Mouse (Mus musculus): ENCODE measurements around the gene Cpa4. TPM values are rescaled to one million over a fixed set of nuclear protein-coding genes. Genes with fewer than 3 reads are reported as not detected.

The Cpa4 gene
- polyA plus RNA-seq (2012; rRNA removed) = 0.11 and 0.17 TPM in 2 replicates

DNA sequence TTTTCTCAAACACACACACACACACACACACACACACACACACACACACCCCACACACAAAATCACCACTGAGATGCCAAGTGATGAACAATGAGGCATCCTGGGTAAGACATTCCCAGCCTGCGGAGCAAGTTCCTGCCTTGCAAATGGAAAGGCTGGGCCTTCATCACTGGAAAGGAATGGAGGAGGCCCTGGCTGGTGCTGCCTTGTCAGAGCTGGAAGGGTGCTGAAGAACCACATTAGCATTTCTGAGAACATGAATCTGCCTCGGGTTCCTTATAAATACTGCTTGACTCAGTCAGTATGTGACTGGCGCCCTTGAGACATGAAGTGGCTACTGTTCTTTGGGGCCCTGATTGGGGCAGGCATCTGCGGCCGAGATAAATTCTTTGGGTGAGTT lies at the start of gene Cpa4:
Cpa4 (plus strand) TSS at position 301 of the 400 bp plus-strand sequence.
- no peaks in the 10 kb centered on the region for H3K36me3 ChIP-seq (ENCODE audit: control insufficient read depth, insufficient read depth, low read length)
- WGBS = 86% methylated on average over 5 of the region's 5 CpGs
- no peak within 1 kb of the TSS for H3K27ac ChIP-seq (ENCODE audit: control insufficient read depth, insufficient read depth, low read length)
- DNase-seq = no peak
- H3K4me1 ChIP-seq (replicated peaks; ENCODE audit: control insufficient read depth, insufficient read depth, low read length) = no peaks in the 10 kb centered on the region
- no peaks in the 10 kb centered on the region for H3K27me3 ChIP-seq (ENCODE audit: control insufficient read depth, insufficient read depth, low read length)
- TF ChIP-seq POLR2A (IDR thresholded peaks at IDR 0.05; ENCODE audit: control insufficient read depth, extremely low read depth, insufficient read depth, low read length, poor library complexity) (no peak), CTCF (IDR thresholded peaks at IDR 0.05; ENCODE audit: borderline replicate concordance, control insufficient read depth, extremely low read depth, insufficient read depth, low read length, poor library complexity) (no peak)
- no peak within 1 kb of the TSS for H3K4me3 ChIP-seq (ENCODE audit: control insufficient read depth, insufficient read depth, low read length)

DNA sequence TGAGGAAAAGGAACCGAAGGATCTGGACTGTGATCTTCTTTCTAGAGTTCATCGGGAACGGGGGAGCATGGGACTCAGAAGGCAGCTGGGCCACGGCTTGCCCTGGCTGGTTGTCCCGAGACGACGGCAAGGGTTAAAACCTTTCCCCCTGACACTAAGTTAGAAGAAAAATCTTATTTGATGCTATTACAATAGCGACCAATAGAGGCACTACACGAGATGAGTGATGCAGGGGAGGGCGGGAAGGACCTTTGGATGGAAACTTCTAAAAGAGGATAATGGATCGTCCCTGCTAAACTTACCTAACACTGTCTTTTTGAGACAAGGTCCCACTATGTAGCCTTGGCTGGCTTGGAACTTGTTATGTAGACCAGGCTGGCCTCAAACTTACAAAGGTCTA lies 47.8 kb upstream of the Cpa4 start:
- no peaks in the 10 kb centered on the region for H3K36me3 ChIP-seq (ENCODE audit: control insufficient read depth, insufficient read depth, low read length)
- DNase-seq = no peak
- 69% methylated on average over 11 of the region's 11 CpGs for WGBS

DNA sequence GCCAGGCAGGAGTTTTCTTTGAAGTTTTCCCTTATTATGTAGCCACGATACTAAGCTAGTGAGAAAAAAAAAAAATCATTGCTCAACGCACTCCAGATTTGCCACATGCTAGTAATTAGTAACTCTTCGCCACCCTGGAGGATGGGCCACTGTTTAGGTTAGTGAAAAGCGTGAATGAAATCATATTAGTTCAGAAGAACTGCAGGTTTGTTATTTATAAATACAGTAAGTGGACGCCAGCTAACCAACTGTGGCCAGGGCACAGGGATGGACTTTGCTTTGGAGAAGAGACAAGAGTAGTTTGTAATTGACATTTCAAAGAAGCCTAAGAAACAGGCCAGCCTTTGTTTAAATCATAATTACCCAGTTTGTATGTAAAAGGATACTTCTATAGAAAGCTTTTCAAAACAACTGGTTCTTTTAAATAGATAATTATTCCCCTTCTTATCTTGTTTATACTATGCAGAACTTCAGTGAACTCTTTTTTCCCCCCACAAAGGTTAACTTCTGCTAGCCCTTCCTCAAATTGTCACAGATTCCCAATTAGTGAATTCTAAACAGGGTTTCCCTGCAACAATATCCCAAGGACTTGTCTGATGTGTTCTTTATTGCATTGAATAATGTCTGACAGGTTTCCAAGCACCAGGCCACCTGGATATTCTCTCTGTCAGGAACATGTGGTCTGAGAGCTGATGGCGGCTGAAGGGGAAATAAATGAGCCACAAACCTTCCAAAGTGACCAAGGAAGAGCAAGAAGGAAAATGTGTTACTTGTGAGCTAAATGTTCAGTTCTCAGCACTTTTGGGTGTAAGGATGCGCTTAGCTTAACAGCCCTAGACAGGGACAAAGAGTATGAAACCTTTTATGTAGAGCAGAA lies 42.5 kb upstream of the Cpa4 start:
- Histone ChIP-seq H3K27ac (ENCODE audit: control insufficient read depth, insufficient read depth, low read length) (no peak overlapping the region), H3K27me3 (ENCODE audit: control insufficient read depth, insufficient read depth, low read length) (no peaks in the 10 kb centered on the region), H3K36me3 (ENCODE audit: control insufficient read depth, insufficient read depth, low read length) (no peaks in the 10 kb centered on the region), H3K4me3 (ENCODE audit: control insufficient read depth, insufficient read depth, low read length) (no peak overlapping the region), H3K4me1 (replicated peaks; ENCODE audit: control insufficient read depth, insufficient read depth, low read length) (no peaks in the 10 kb centered on the region)
- WGBS = 79% methylated on average over 7 of the region's 7 CpGs
- no peak for DNase-seq
- TF ChIP-seq CTCF (IDR thresholded peaks at IDR 0.05; ENCODE audit: borderline replicate concordance, control insufficient read depth, extremely low read depth, insufficient read depth, low read length, poor library complexity) (no peak), POLR2A (IDR thresholded peaks at IDR 0.05; ENCODE audit: control insufficient read depth, extremely low read depth, insufficient read depth, low read length, poor library complexity) (no peak)

More for the DNA sequence above, 47.8 kb upstream of the Cpa4 start:
- no peak overlapping the region for H3K4me3 ChIP-seq (ENCODE audit: control insufficient read depth, insufficient read depth, low read length)
- no peak overlapping the region for H3K27ac ChIP-seq (ENCODE audit: control insufficient read depth, insufficient read depth, low read length)
- H3K4me1 ChIP-seq (replicated peaks; ENCODE audit: control insufficient read depth, insufficient read depth, low read length) = no peaks in the 10 kb centered on the region
- H3K27me3 ChIP-seq (ENCODE audit: control insufficient read depth, insufficient read depth, low read length) = no peaks in the 10 kb centered on the region
- TF ChIP-seq CTCF (IDR thresholded peaks at IDR 0.05; ENCODE audit: borderline replicate concordance, control insufficient read depth, extremely low read depth, insufficient read depth, low read length, poor library complexity) (no peak), POLR2A (IDR thresholded peaks at IDR 0.05; ENCODE audit: control insufficient read depth, extremely low read depth, insufficient read depth, low read length, poor library complexity) (no peak)

DNA sequence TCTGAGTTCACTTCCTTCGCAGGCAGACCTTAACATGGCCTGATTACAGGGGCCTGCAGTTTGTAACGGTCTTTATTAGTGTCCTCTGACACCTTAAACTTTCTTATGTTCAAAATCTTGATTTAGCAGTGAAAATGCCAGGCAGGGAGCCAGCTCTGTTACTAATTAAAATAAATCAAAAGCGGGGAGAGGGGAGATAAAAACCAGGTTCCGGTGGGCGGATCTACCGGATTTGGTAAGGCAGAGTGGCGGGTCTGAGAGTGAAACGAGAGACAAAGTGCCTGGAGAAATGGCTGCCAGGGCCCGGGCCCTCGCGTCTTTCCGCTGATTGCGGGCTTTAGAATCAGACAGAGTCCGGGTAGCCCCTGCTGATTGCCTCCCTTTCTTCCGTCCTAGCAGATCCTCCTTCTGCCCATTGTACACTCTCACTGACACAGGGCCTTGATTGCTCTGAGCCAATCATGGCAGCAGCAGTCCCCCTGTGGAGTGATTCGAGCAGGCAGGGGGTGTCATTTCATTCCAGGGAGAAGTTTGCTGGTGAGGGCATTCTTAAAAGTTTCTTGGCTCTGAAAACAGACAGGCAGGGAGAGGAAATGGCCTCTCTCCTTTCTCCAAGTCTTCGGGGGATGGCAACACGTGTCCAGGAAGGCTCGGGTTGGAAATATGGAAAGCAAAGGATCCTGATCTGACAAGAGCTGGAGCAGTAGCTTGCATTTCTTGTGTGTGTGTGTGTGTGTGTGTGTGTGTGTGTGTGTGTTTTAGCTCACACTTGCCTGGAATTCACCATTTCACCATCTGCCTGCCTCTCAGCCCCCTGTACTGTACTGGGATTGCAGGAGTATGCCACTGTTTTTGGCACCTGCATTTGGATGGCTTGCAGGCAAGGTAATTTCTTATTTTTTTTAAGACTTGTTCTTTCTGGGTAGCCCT lies 41.3 kb upstream of the Cpa4 start:
- no peak for DNase-seq
- TF ChIP-seq CTCF (IDR thresholded peaks at IDR 0.05; ENCODE audit: borderline replicate concordance, control insufficient read depth, extremely low read depth, insufficient read depth, low read length, poor library complexity) (no peak), POLR2A (IDR thresholded peaks at IDR 0.05; ENCODE audit: control insufficient read depth, extremely low read depth, insufficient read depth, low read length, poor library complexity) (no peak)
- H3K27ac ChIP-seq (ENCODE audit: control insufficient read depth, insufficient read depth, low read length) = no peak overlapping the region

DNA sequence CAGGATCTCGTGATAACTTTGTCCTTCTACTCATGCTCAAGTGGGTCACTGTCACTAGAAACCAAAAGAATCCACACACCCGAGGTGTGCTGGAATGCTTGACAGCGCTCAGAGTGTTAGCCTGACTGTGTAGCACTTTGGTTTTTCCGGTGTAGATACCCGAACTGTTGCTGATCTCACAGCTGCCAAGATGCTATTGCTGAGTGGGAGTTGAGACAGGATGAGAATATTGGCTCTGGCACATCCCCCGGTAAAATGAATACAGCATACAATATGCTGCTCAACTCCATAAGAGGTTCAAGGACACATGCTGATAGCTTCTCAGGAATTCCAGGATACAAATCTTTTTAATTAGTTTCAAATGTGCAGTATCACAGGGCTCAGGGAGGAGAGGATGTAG lies 39.4 kb upstream of the Cpa4 start:
- Histone ChIP-seq H3K36me3 (ENCODE audit: control insufficient read depth, insufficient read depth, low read length) (no peaks in the 10 kb centered on the region), H3K4me3 (ENCODE audit: control insufficient read depth, insufficient read depth, low read length) (no peak overlapping the region), H3K27ac (ENCODE audit: control insufficient read depth, insufficient read depth, low read length) (no peak overlapping the region), H3K4me1 (replicated peaks; ENCODE audit: control insufficient read depth, insufficient read depth, low read length) (no peaks in the 10 kb centered on the region), H3K27me3 (ENCODE audit: control insufficient read depth, insufficient read depth, low read length) (no peaks in the 10 kb centered on the region)
- WGBS = 92% methylated on average over 6 of the region's 6 CpGs
- TF ChIP-seq POLR2A (IDR thresholded peaks at IDR 0.05; ENCODE audit: control insufficient read depth, extremely low read depth, insufficient read depth, low read length, poor library complexity) = no peak
- no peak for TF ChIP-seq CTCF (IDR thresholded peaks at IDR 0.05; ENCODE audit: borderline replicate concordance, control insufficient read depth, extremely low read depth, insufficient read depth, low read length, poor library complexity)
- no peak for DNase-seq

More for the DNA sequence above, 41.3 kb upstream of the Cpa4 start:
- WGBS = 79% methylated on average over 19 of the region's 19 CpGs
- Histone ChIP-seq H3K27me3 (ENCODE audit: control insufficient read depth, insufficient read depth, low read length) (no peaks in the 10 kb centered on the region), H3K4me1 (replicated peaks; ENCODE audit: control insufficient read depth, insufficient read depth, low read length) (no peaks in the 10 kb centered on the region), H3K36me3 (ENCODE audit: control insufficient read depth, insufficient read depth, low read length) (no peaks in the 10 kb centered on the region), H3K4me3 (ENCODE audit: control insufficient read depth, insufficient read depth, low read length) (no peak overlapping the region)

DNA sequence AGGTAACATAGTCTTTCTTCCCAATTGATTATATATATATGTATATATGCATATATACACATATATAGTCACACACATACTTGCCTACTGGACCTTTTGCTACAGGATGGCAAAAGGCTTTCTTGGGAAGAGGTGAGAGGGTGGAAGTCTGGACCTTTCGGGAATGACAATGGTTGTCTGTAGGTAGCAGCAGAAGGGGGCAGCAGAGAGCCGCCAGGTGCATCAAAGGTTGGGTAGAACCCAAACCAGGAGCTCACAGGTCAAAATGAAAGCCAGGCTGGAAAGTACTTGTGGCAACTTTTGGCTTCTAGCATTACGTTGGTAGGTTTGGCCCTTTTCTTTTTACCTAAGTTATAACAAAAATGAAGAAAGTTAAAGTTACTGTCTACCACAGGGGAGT lies 32.8 kb upstream of the Cpa4 start:
- no peak for TF ChIP-seq CTCF (IDR thresholded peaks at IDR 0.05; ENCODE audit: borderline replicate concordance, control insufficient read depth, extremely low read depth, insufficient read depth, low read length, poor library complexity)
- no peaks in the 10 kb centered on the region for H3K4me1 ChIP-seq (replicated peaks; ENCODE audit: control insufficient read depth, insufficient read depth, low read length)
- WGBS = 27% methylated on average over 3 of the region's 3 CpGs

More for the DNA sequence above, 32.8 kb upstream of the Cpa4 start:
- H3K27me3 ChIP-seq (ENCODE audit: control insufficient read depth, insufficient read depth, low read length) = no peaks in the 10 kb centered on the region
- H3K27ac ChIP-seq (ENCODE audit: control insufficient read depth, insufficient read depth, low read length) = no peak overlapping the region
- no peak overlapping the region for H3K4me3 ChIP-seq (ENCODE audit: control insufficient read depth, insufficient read depth, low read length)
- DNase-seq = peak; percentile 35
- no peaks in the 10 kb centered on the region for H3K36me3 ChIP-seq (ENCODE audit: control insufficient read depth, insufficient read depth, low read length)

Data from thymus, adult 2 months (tissue).